Mouse (Mus musculus) kidney, postnatal 14 days (tissue): ENCODE measurements around the gene Cd3e.

Experiments
- DNase-seq: peaks from one replicate; pipeline ENCODE4 v3.0.0; 2022; ENCODE audit warnings: mixed read lengths

Gene Cd3e

GRCm38 (mm10) chr9:45015841-45016240 lies 6.4 kb upstream of the Cd3e start:
- DNase-seq = no peak

- no peak for DNase-seq
Measured at GRCm38 (mm10) chr9:45014879-45015278, 5.5 kb upstream of the Cd3e start.

- no peak for DNase-seq
Measured at GRCm38 (mm10) chr9:45011291-45011690, 1.9 kb upstream of the Cd3e start.

GRCm38 (mm10) chr9:45010461-45010860 lies 1.0 kb upstream of the Cd3e start:
- no peak for DNase-seq

GRCm38 (mm10) chr9:45008342-45008741 lies 1.1 kb downstream of the Cd3e start:
- DNase-seq = no peak

GRCm38 (mm10) chr9:45007404-45007803 lies 2.0 kb downstream of the Cd3e start:
- DNase-seq = no peak

- no peak for DNase-seq
Measured at GRCm38 (mm10) chr9:45000249-45000648, 9.2 kb downstream of the Cd3e start.

GRCm38 (mm10) chr9:44999776-45000175 lies 9.7 kb downstream of the Cd3e start:
- DNase-seq = no peak

GRCm38 (mm10) chr9:44999171-44999570 lies 10.3 kb downstream of the Cd3e start:
- peak; percentile 55 for DNase-seq

GRCm38 (mm10) chr9:44998138-44998537 lies 11.3 kb downstream of the Cd3e start:
- no peak for DNase-seq

GRCm38 (mm10) chr9:44996590-44996989 lies 12.8 kb downstream of the Cd3e start:
- no peak for DNase-seq

GRCm38 (mm10) chr9:44994962-44995361 lies 14.5 kb downstream of the Cd3e start:
- no peak for DNase-seq

- DNase-seq = no peak
Measured at GRCm38 (mm10) chr9:44993268-44993667, 16.2 kb downstream of the Cd3e start.

GRCm38 (mm10) chr9:44992271-44992670 lies 17.2 kb downstream of the Cd3e start:
- no peak for DNase-seq

GRCm38 (mm10) chr9:44991821-44992220 lies 17.6 kb downstream of the Cd3e start:
- DNase-seq = no peak

- no peak for DNase-seq
Measured at GRCm38 (mm10) chr9:44986976-44987375, 22.5 kb downstream of the Cd3e start.

- peak; percentile 7 for DNase-seq
Measured at GRCm38 (mm10) chr9:44986242-44986781, 23.1 kb downstream of the Cd3e start.

- no peak for DNase-seq
Measured at GRCm38 (mm10) chr9:44985721-44986161, 23.7 kb downstream of the Cd3e start.

GRCm38 (mm10) chr9:44983001-44983400 lies 26.4 kb downstream of the Cd3e start:
- no peak for DNase-seq

GRCm38 (mm10) chr9:44982531-44982930 lies 26.9 kb downstream of the Cd3e start:
- DNase-seq = no peak

GRCm38 (mm10) chr9:44982081-44982480 lies 27.3 kb downstream of the Cd3e start:
- DNase-seq = no peak

GRCm38 (mm10) chr9:44981676-44982075 lies 27.8 kb downstream of the Cd3e start, which contains the start of gene Cd3d:
Gene Cd3d (plus strand): TSS chr9:44981786.
- no peak for DNase-seq

GRCm38 (mm10) chr9:44981104-44981503 lies 28.3 kb downstream of the Cd3e start:
- DNase-seq = no peak

GRCm38 (mm10) chr9:44980242-44980641 lies 29.2 kb downstream of the Cd3e start, which contains the start of gene Cd3g:
Gene Cd3g (minus strand): TSS chr9:44980431.
- no peak for DNase-seq

GRCm38 (mm10) chr9:44979806-44980205 lies 29.6 kb downstream of the Cd3e start:
- no peak for DNase-seq
